Mouse (Mus musculus) liver, embryonic 13.5 days (tissue): Measurements from ENCODE around the gene Gm17387. TPM values are rescaled to one million over a fixed set of nuclear protein-coding genes. Genes with fewer than 3 reads are reported as not detected.
"Not testable (repeated sequence)": the region's sequence is repeated elsewhere in the genome, so short reads cannot be mapped to it uniquely, and the experiment has no call there.

ENCODE experiments used
- ATAC-seq: fragments of 200-750 bp; cut with Nextera tagmentation; 2 replicates; pipeline ENCODE4 v1.8.0; 2017; ENCODE audit warnings: low read depth, mild to moderate bottlenecking, moderate number of reproducible peaks, moderate library complexity
- DNase-seq: peaks from one replicate; pipeline ENCODE4 v3.0.0; 2022
- H3K27ac ChIP-seq: fragments of 300-500 bp; sonication (generic); 2 replicates; pipeline ENCODE4 v1.5.1; 2015; ENCODE audit warnings: moderate library complexity, mild to moderate bottlenecking, inconsistent platforms
- H3K27me3 ChIP-seq: fragments of 300-500 bp; sonication (generic); 2 replicates; pipeline ENCODE4 v1.6.1; 2015; ENCODE audit warnings: mild to moderate bottlenecking, inconsistent platforms
- H3K36me3 ChIP-seq: fragments of 300-500 bp; sonication (generic); 2 replicates; pipeline ENCODE4 v1.6.1; 2015; ENCODE audit warnings: mild to moderate bottlenecking, inconsistent platforms
- H3K4me1 ChIP-seq: fragments of 300-500 bp; sonication (generic); replicated peaks from 2 replicates; pipeline ENCODE4 v1.6.1; 2015; ENCODE audit warnings: inconsistent platforms
- H3K4me2 ChIP-seq: fragments of 300-500 bp; sonication (generic); 2 replicates; pipeline ENCODE4 v1.6.1; 2015; ENCODE audit warnings: inconsistent platforms, mild to moderate bottlenecking, moderate library complexity
- H3K4me3 ChIP-seq: fragments of 300-500 bp; sonication (generic); replicated peaks from 2 replicates; pipeline ENCODE4 v1.5.1; 2015; ENCODE audit warnings: mild to moderate bottlenecking, inconsistent platforms
- H3K9ac ChIP-seq: fragments of 300-500 bp; sonication (generic); 2 replicates; pipeline ENCODE4 v1.6.1; 2015; ENCODE audit warnings: mild to moderate bottlenecking, inconsistent platforms
- H3K9me3 ChIP-seq: fragments of 300-500 bp; sonication (generic); replicated peaks from 2 replicates; pipeline ENCODE4 v1.6.1; 2016; ENCODE audit warnings: inconsistent platforms
- WGBS: fragments of 180-500 bp; shearing (Covaris S2); methylation state at CpG from one replicate; pipeline ENCODE4 v1.1.7; 2015; ENCODE audit not compliant: insufficient replicate concordance; 5-methylcytosine and 5-hydroxymethylcytosine counted together
- polyA plus RNA-seq: library from polyadenylated mRNA; unstranded; fragments of >200 nt; fragmentation: Nextera tagmentation; extraction: Ambion mirVana; gene quantifications from 2 replicates; pipeline ENCODE4 v1.2.1, GENCODE M21; 2015

Gene Gm17387
- polyA plus RNA-seq, 1 experiment from 2014 or later = not detected

- H3K4me3 ChIP-seq, H3K9me3 ChIP-seq, H3K4me2 ChIP-seq, DNase-seq, H3K27me3 ChIP-seq, H3K9ac ChIP-seq, H3K36me3 ChIP-seq, ATAC-seq, H3K27ac ChIP-seq: not testable (repeated sequence)
- peaks cover 13% of the 10 kb centered on the region for H3K4me1 ChIP-seq
- 50% methylated on average over 1 of the region's 1 CpGs for WGBS
Observed at GRCm38 (mm10) chr7:141017824-141018223, 11.1 kb upstream of the Gm17387 start, which contains the start of gene Ifitm6. Gene Ifitm6, minus strand, starts transcription at chr7:141017924.

- 83% methylated on average over 5 of the region's 5 CpGs for WGBS
- peaks cover 10% of the 10 kb centered on the region for H3K4me1 ChIP-seq
- no peak overlapping the region for H3K4me2 ChIP-seq
- H3K27ac ChIP-seq = no peak overlapping the region
- no peaks in the 10 kb centered on the region for H3K9me3 ChIP-seq
- DNase-seq = no peak
- no peak overlapping the region for H3K4me3 ChIP-seq
- no peak for ATAC-seq
- H3K36me3 ChIP-seq = no peaks in the 10 kb centered on the region
- no peak overlapping the region for H3K9ac ChIP-seq
- no peaks in the 10 kb centered on the region for H3K27me3 ChIP-seq
Observed at GRCm38 (mm10) chr7:141019028-141019427, 9.9 kb upstream of the Gm17387 start.

GRCm38 (mm10) chr7:141021489-141022449, 7.2 kb upstream of the Gm17387 start:
- Histone ChIP-seq H3K27me3 (no peaks in the 10 kb centered on the region), H3K9me3 (no peaks in the 10 kb centered on the region), H3K9ac (no peak overlapping the region), H3K4me3 (no peak overlapping the region), H3K27ac (no peak overlapping the region), H3K4me1 (peaks cover 12% of the 10 kb centered on the region), H3K36me3 (no peaks in the 10 kb centered on the region), H3K4me2 (no peak overlapping the region)
- DNase-seq (no peak), ATAC-seq (0 out of 2 replicates have a peak, but pooled peaks have one; percentile 23)
- WGBS = 56% methylated on average over 14 of the region's 14 CpGs

GRCm38 (mm10) chr7:141024865-141025838, 3.8 kb upstream of the Gm17387 start:
- Histone ChIP-seq H3K4me1 (peaks cover 20% of the 10 kb centered on the region), H3K9me3 (no peaks in the 10 kb centered on the region), H3K36me3 (no peaks in the 10 kb centered on the region), H3K9ac (no peak overlapping the region), H3K4me2 (no peak overlapping the region), H3K27me3 (no peaks in the 10 kb centered on the region), H3K27ac (no peak overlapping the region), H3K4me3 (no peak overlapping the region)
- WGBS = 52% methylated on average over 6 of the region's 6 CpGs
- ATAC-seq (no peak), DNase-seq (no peak)

GRCm38 (mm10) chr7:141026097-141026739, 2.7 kb upstream of the Gm17387 start:
- 66% methylated on average over 6 of the region's 6 CpGs for WGBS
- no peak overlapping the region for H3K9ac ChIP-seq
- ATAC-seq (no peak), DNase-seq (no peak)
- no peak overlapping the region for H3K4me2 ChIP-seq
- H3K4me1 ChIP-seq = peaks cover 22% of the 10 kb centered on the region
- H3K36me3 ChIP-seq = no peaks in the 10 kb centered on the region
- H3K4me3 ChIP-seq = no peak overlapping the region
- no peaks in the 10 kb centered on the region for H3K9me3 ChIP-seq
- H3K27me3 ChIP-seq = no peaks in the 10 kb centered on the region
- no peak overlapping the region for H3K27ac ChIP-seq

- no peak overlapping the region for H3K9ac ChIP-seq
- no peaks in the 10 kb centered on the region for H3K9me3 ChIP-seq
- ATAC-seq (no peak), DNase-seq (no peak)
- H3K4me1 ChIP-seq = peaks cover 18% of the 10 kb centered on the region
- H3K27ac ChIP-seq = no peak overlapping the region
- H3K27me3 ChIP-seq = no peaks in the 10 kb centered on the region
- H3K36me3 ChIP-seq = no peaks in the 10 kb centered on the region
- H3K4me2 ChIP-seq = no peak overlapping the region
- no peak overlapping the region for H3K4me3 ChIP-seq
- 63% methylated on average over 5 of the region's 5 CpGs for WGBS
Observed at GRCm38 (mm10) chr7:141026740-141027098, 2.2 kb upstream of the Gm17387 start.

- Histone ChIP-seq H3K27me3 (no peaks in the 10 kb centered on the region), H3K4me2 (no peak overlapping the region), H3K9ac (no peak overlapping the region), H3K36me3 (no peaks in the 10 kb centered on the region), H3K9me3 (no peaks in the 10 kb centered on the region), H3K27ac (no peak overlapping the region), H3K4me1 (peaks cover 33% of the 10 kb centered on the region), H3K4me3 (no peak overlapping the region)
- 54% methylated on average over 3 of the region's 3 CpGs for WGBS
- no peak for ATAC-seq
- no peak for DNase-seq
Observed at GRCm38 (mm10) chr7:141030390-141030789, 1.5 kb downstream of the Gm17387 start.

GRCm38 (mm10) chr7:141032458-141033167, 3.7 kb downstream of the Gm17387 start:
- Histone ChIP-seq H3K27ac (no peak overlapping the region), H3K36me3 (no peaks in the 10 kb centered on the region), H3K4me2 (no peak overlapping the region), H3K4me1 (peaks cover 27% of the 10 kb centered on the region), H3K27me3 (no peaks in the 10 kb centered on the region), H3K4me3 (no peak overlapping the region), H3K9me3 (no peaks in the 10 kb centered on the region), H3K9ac (no peak overlapping the region)
- ATAC-seq (peak; percentile 78), DNase-seq (no peak)
- WGBS = 31% methylated on average over 9 of the region's 9 CpGs

- not testable (repeated sequence) for H3K36me3 ChIP-seq, H3K4me3 ChIP-seq, H3K27me3 ChIP-seq, H3K9me3 ChIP-seq, H3K27ac ChIP-seq, DNase-seq, ATAC-seq, H3K9ac ChIP-seq, H3K4me2 ChIP-seq
- H3K4me1 ChIP-seq = peaks cover 41% of the 10 kb centered on the region
- WGBS = 83% methylated on average over 1 of the region's 2 CpGs
Observed at GRCm38 (mm10) chr7:141036624-141037023, 7.7 kb downstream of the Gm17387 start.

GRCm38 (mm10) chr7:141038090-141039032, 9.4 kb downstream of the Gm17387 start:
- Histone ChIP-seq H3K27me3 (no peaks in the 10 kb centered on the region), H3K4me3 (no peak overlapping the region), H3K36me3 (no peaks in the 10 kb centered on the region), H3K9me3 (no peaks in the 10 kb centered on the region), H3K4me2 (peak overlapping the region; percentile 25), H3K27ac (no peak overlapping the region), H3K4me1 (peaks cover 42% of the 10 kb centered on the region), H3K9ac (no peak overlapping the region)
- WGBS = 38% methylated on average over 20 of the region's 21 CpGs
- ATAC-seq (peak; percentile 64), DNase-seq (peak; percentile 51)
